Mouse (Mus musculus) limb, embryonic 14.5 days (tissue): ENCODE measurements around the gene Dapk3. TPM values are rescaled to one million over a fixed set of nuclear protein-coding genes. Genes with fewer than 3 reads are reported as not detected.

Source experiments
- ATAC-seq: fragments of 200-750 bp; cut with Nextera tagmentation; 2 replicates; pipeline ENCODE4 v1.8.0; 2017; ENCODE audit warnings: low read depth, moderate number of reproducible peaks, moderate TSS enrichment; ENCODE audit not compliant: low FRiP score
- DNase-seq: peaks from one replicate; pipeline ENCODE4 v3.0.0-alpha.2; 2015; ENCODE audit warnings: low spot score
- H3K27ac ChIP-seq: fragments of 300-500 bp; sonication (generic); replicated peaks from 2 replicates; pipeline ENCODE4 v1.5.1; 2014; ENCODE audit warnings: low read depth, mild to moderate bottlenecking, low read length, moderate library complexity, mixed read lengths
- H3K27me3 ChIP-seq: fragments of 300-500 bp; sonication (generic); 2 replicates; pipeline ENCODE4 v1.6.1; 2014; ENCODE audit warnings: low read length, mixed read lengths; ENCODE audit not compliant: control insufficient read depth, insufficient read depth
- H3K36me3 ChIP-seq: fragments of 300-500 bp; sonication (generic); 2 replicates; pipeline ENCODE4 v1.6.1; 2014; ENCODE audit warnings: mild to moderate bottlenecking, low read length, moderate library complexity, mixed read lengths; ENCODE audit not compliant: control insufficient read depth, insufficient read depth
- H3K4me1 ChIP-seq: fragments of 300-500 bp; sonication (generic); 2 replicates; pipeline ENCODE4 v1.6.1; 2014; ENCODE audit warnings: antibody characterized with exemption, low read length, mixed read lengths; ENCODE audit not compliant: control insufficient read depth, insufficient read depth
- H3K4me2 ChIP-seq: fragments of 300-500 bp; sonication (generic); replicated peaks from 2 replicates; pipeline ENCODE4 v1.6.1; 2014; ENCODE audit warnings: low read depth, mild to moderate bottlenecking, low read length, moderate library complexity; ENCODE audit not compliant: severe bottlenecking
- H3K4me3 ChIP-seq: fragments of 300-500 bp; sonication (generic); replicated peaks from 2 replicates; pipeline ENCODE4 v1.5.1; 2014; ENCODE audit warnings: low read length
- H3K9ac ChIP-seq: fragments of 300-500 bp; sonication (generic); 2 replicates; pipeline ENCODE4 v1.6.1; 2014; ENCODE audit warnings: mild to moderate bottlenecking, low read depth, low read length, moderate library complexity; ENCODE audit not compliant: severe bottlenecking
- H3K9me3 ChIP-seq: fragments of 300-500 bp; sonication (generic); 2 replicates; pipeline ENCODE4 v1.6.1; 2016; ENCODE audit warnings: low read length; ENCODE audit not compliant: control insufficient read depth
- POLR2A ChIP-seq: fragments of 200-500 bp; IDR thresholded peaks from 2 replicates; pipeline ENCODE4 v1.8.0; 2012; ENCODE audit warnings: inconsistent platforms, mild to moderate bottlenecking, moderate library complexity, borderline replicate concordance; ENCODE audit not compliant: insufficient read depth, insufficient read length; ENCODE audit errors: extremely low read depth
- WGBS: fragments of 180-500 bp; shearing (Covaris S2); extraction: QIAGEN DNeasy Blood & Tissue Kit; methylation state at CpG from one replicate; pipeline ENCODE4 v1.1.7; 2014; 5-methylcytosine and 5-hydroxymethylcytosine counted together
- polyA plus RNA-seq, 2 experiments: library from polyadenylated mRNA; depleted of rRNA in 1 of 2; stranded (reverse) in 1 of 2; unstranded in 1 of 2; fragments of >200 nt; fragmentation: Nextera tagmentation in 1 of 2; extraction: Ambion mirVana in 1 of 2; gene quantifications; 2 replicates each; pipeline versions ENCODE4 v1.2.1 to v1.2.3; 2012 to 2014

Gene Dapk3
- polyA plus RNA-seq, 2 experiments, result 57.7 to 73.0 TPM

DNA sequence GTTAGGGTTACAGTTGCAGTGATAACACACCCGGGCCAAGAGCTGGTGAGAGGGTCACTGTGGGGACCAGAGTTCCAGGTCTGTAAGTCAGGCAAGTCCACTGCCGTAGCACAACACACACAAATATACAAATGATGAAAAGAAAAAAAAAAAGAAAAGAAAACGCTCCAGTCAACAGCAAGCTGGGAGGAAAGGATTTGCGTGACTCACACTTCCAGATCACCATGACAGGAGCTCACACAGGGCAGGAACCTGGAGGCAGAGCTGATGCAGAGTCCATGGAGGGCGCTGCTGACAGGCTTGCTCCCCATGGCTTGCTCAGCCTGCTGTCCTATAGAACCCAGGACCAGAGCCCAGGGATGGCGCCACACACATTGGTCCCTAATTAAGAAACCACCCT, 51.4 kb downstream of the Dapk3 start:
- no peak overlapping the region for H3K9ac ChIP-seq
- H3K9me3 ChIP-seq, result no peaks in the 10 kb centered on the region
- peaks cover 39% of the 10 kb centered on the region for H3K27me3 ChIP-seq
- no peak for TF ChIP-seq POLR2A
- no peaks in the 10 kb centered on the region; the same call in 1 of the 2 replicates for H3K36me3 ChIP-seq
- WGBS, result 75% methylated on average over 6 of the region's 6 CpGs
- H3K27ac ChIP-seq, result no peak overlapping the region
- H3K4me1 ChIP-seq, result peaks cover 12% of the 10 kb centered on the region
- 0 out of 2 replicates have a peak overlapping the region, but pooled peaks have one; percentile 71 for H3K4me3 ChIP-seq
- DNase-seq (no peak), ATAC-seq (no peak)
- 0 out of 2 replicates have a peak overlapping the region, but pooled peaks have one; percentile 81 for H3K4me2 ChIP-seq

DNA sequence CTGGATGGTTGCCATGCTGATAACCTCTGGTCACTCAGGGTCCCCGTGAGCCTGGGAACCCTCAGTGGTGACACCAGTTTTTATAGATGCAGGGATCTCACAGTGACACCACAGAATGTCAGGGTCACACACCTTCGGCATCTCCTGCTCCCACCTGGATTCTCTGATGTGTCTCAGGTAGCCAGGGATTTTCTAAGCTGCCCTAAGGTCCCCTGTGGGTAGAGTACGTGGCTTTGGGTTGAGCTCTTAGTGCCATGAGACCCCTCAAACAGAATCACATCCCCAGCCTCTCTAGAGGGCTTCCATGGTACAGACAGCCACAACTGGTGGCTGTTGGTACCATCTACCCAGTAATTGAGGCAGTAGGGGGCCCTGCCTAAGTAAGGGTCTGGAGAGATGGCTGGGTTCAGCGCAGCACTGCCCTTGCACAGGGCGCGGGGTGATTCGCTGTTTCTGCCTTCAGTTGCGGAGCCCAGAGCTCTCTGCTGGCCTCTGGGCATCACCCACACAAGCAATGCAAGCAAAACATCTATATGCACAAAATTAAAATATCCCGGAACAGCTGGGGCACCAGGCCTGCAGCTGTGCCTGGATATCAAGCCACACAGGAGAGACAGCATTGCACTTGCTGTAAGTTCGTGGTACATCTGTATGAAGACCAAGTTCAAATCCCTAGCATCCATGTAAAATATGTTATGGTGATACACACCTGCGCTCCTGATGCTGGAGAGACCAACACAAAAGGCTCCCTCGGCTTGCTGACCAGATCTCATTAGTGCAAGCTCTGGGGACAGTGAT, 53.9 kb downstream of the Dapk3 start:
- no peaks in the 10 kb centered on the region for H3K9me3 ChIP-seq
- H3K9ac ChIP-seq, result no peak overlapping the region
- H3K4me3 ChIP-seq, result no peak overlapping the region
- peaks cover 25% of the 10 kb centered on the region for H3K27me3 ChIP-seq
- TF ChIP-seq POLR2A, result no peak
- H3K4me1 ChIP-seq, result peaks cover 7% of the 10 kb centered on the region
- ATAC-seq (no peak), DNase-seq (no peak)
- H3K27ac ChIP-seq, result no peak overlapping the region
- H3K36me3 ChIP-seq, result no peaks in the 10 kb centered on the region; the same call in 1 of the 2 replicates
- WGBS, result 79% methylated on average over 12 of the region's 12 CpGs
- H3K4me2 ChIP-seq, result no peak overlapping the region

GRCm38 (mm10) chr10:81238618-81239017, 55.8 kb downstream of the Dapk3 start:
- ATAC-seq, result no peak
- H3K9ac ChIP-seq, result no peak overlapping the region
- H3K36me3 ChIP-seq, result no peaks in the 10 kb centered on the region; the same call in 1 of the 2 replicates
- peaks cover 1% of the 10 kb centered on the region; the same call in 1 of the 2 replicates for H3K4me1 ChIP-seq
- DNase-seq, result no peak
- no peak overlapping the region for H3K27ac ChIP-seq
- H3K27me3 ChIP-seq, result peaks cover 16% of the 10 kb centered on the region
- no peak overlapping the region for H3K4me2 ChIP-seq
- TF ChIP-seq POLR2A, result no peak
- no peak overlapping the region for H3K4me3 ChIP-seq
- H3K9me3 ChIP-seq, result no peaks in the 10 kb centered on the region
- WGBS, result 64% methylated on average over 2 of the region's 2 CpGs

DNA sequence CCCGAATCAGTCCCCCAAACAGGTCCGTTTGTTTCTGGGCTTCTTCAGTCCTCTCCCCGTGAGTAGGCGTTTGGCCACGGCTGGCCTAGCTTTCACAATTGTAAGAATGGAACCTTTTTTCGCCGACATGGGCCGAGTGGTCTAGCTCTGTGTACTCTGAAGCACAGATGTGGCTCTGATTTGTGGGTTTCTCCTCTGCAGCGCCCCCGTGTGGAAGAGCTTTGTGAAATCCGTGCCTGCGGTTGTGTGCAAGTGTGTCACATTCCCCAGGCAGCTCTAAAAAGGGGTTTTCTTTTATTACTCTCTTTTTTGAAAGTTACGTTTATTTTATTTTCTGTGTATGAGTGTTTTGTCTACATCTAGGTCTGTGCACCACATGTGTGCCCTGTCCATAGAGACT, 58.1 kb downstream of the Dapk3 start:
- DNase-seq (no peak), ATAC-seq (no peak)
- Histone ChIP-seq H3K4me1 (no peaks in the 10 kb centered on the region), H3K4me3 (no peak overlapping the region), H3K9ac (no peak overlapping the region), H3K4me2 (no peak overlapping the region), H3K36me3 (no peaks in the 10 kb centered on the region; the same call in 1 of the 2 replicates), H3K27me3 (peaks cover 16% of the 10 kb centered on the region), H3K9me3 (no peaks in the 10 kb centered on the region), H3K27ac (no peak overlapping the region)
- TF ChIP-seq POLR2A, result no peak
- 21% methylated on average over 13 of the region's 13 CpGs for WGBS

DNA sequence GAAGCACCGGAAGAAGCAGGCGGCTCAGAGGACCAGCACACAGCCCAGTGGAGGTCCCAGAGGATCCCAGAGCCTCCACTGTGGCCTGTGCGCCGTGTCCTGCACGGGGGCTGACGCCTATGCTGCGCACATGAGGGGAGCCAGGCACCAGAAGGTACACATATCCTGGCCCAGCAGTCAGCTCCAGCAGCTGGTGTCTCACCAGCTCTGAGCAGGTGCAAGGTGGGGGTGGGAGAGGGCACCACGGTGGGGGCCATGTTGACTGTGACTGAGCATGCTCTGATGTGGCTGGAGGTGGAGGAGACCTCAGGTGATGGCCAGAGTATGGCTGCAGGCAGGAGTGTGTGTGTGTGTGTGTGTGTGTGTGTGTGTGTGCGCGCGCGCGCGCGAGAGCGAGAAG, 59.2 kb downstream of the Dapk3 start:
- Histone ChIP-seq H3K27ac (no peak overlapping the region), H3K36me3 (no peaks in the 10 kb centered on the region), H3K4me1 (no peaks in the 10 kb centered on the region), H3K27me3 (peaks cover 16% of the 10 kb centered on the region), H3K9me3 (no peaks in the 10 kb centered on the region), H3K4me3 (no peak overlapping the region), H3K4me2 (no peak overlapping the region), H3K9ac (no peak overlapping the region)
- ATAC-seq, result no peak
- 87% methylated on average over 16 of the region's 16 CpGs for WGBS
- no peak for TF ChIP-seq POLR2A
- DNase-seq, result no peak

Other genes starting within 250 kb of the Dapk3 start
- 7.6 and 7.9 TPM in 2 replicates for gene Gng7, start 168.1 kb upstream of the Dapk3 start, polyA plus RNA-seq (2012; rRNA removed)
- gene Gng7, start 168.1 kb upstream of the Dapk3 start, polyA plus RNA-seq (2014; fragmentation: Nextera tagmentation; extraction: Ambion mirVana), result 6.5 and 7.2 TPM in 2 replicates
- 0.13 and 0.20 TPM in 2 replicates for gene Diras1, start 157.3 kb upstream of the Dapk3 start, polyA plus RNA-seq (2012; rRNA removed)
- gene Diras1, start 157.3 kb upstream of the Dapk3 start, polyA plus RNA-seq (2014; fragmentation: Nextera tagmentation; extraction: Ambion mirVana), result not detected in 2 replicates
- 25.9 and 33.0 TPM in 2 replicates for gene Slc39a3, start 145.6 kb upstream of the Dapk3 start, polyA plus RNA-seq (2012; rRNA removed)
- gene Slc39a3, start 145.6 kb upstream of the Dapk3 start, polyA plus RNA-seq (2014; fragmentation: Nextera tagmentation; extraction: Ambion mirVana), result 12.8 and 14.8 TPM in 2 replicates
- 205 and 263 TPM in 2 replicates for gene Sgta, start 122.8 kb upstream of the Dapk3 start, polyA plus RNA-seq (2012; rRNA removed)
- 176 and 192 TPM in 2 replicates for gene Sgta, start 122.8 kb upstream of the Dapk3 start, polyA plus RNA-seq (2014; fragmentation: Nextera tagmentation; extraction: Ambion mirVana)
- 79.0 and 93.4 TPM in 2 replicates for gene Thop1, start 113.0 kb upstream of the Dapk3 start, polyA plus RNA-seq (2012; rRNA removed)
- gene Thop1, start 113.0 kb upstream of the Dapk3 start, polyA plus RNA-seq (2014; fragmentation: Nextera tagmentation; extraction: Ambion mirVana), result 52.4 and 54.1 TPM in 2 replicates
- 0.44 and 0.54 TPM in 2 replicates for gene Creb3l3, start 84.1 kb upstream of the Dapk3 start, polyA plus RNA-seq (2012; rRNA removed)
- 0.58 and 0.74 TPM in 2 replicates for gene Creb3l3, start 84.1 kb upstream of the Dapk3 start, polyA plus RNA-seq (2014; fragmentation: Nextera tagmentation; extraction: Ambion mirVana)
- 165 and 176 TPM in 2 replicates for gene Map2k2, start 77.1 kb upstream of the Dapk3 start, polyA plus RNA-seq (2012; rRNA removed)
- 176 and 199 TPM in 2 replicates for gene Map2k2, start 77.1 kb upstream of the Dapk3 start, polyA plus RNA-seq (2014; fragmentation: Nextera tagmentation; extraction: Ambion mirVana)
- 17.7 and 21.0 TPM in 2 replicates for gene Zbtb7a, start 47.8 kb upstream of the Dapk3 start, polyA plus RNA-seq (2012; rRNA removed)
- gene Zbtb7a, start 47.8 kb upstream of the Dapk3 start, polyA plus RNA-seq (2014; fragmentation: Nextera tagmentation; extraction: Ambion mirVana), result 30.6 and 35.9 TPM in 2 replicates
- 35.1 and 49.4 TPM in 2 replicates for gene Pias4, start 15.1 kb upstream of the Dapk3 start, polyA plus RNA-seq (2012; rRNA removed)
- 40.4 and 44.2 TPM in 2 replicates for gene Pias4, start 15.1 kb upstream of the Dapk3 start, polyA plus RNA-seq (2014; fragmentation: Nextera tagmentation; extraction: Ambion mirVana)
- 1,329 and 1,559 TPM in 2 replicates for gene Eef2, start 6.4 kb upstream of the Dapk3 start, polyA plus RNA-seq (2012; rRNA removed)
- 544 and 581 TPM in 2 replicates for gene Eef2, start 6.4 kb upstream of the Dapk3 start, polyA plus RNA-seq (2014; fragmentation: Nextera tagmentation; extraction: Ambion mirVana)
- gene 4930442H23Rik, start 844 bp downstream of the Dapk3 start, polyA plus RNA-seq (2012; rRNA removed), result not detected in 2 replicates
- gene 4930442H23Rik, start 844 bp downstream of the Dapk3 start, polyA plus RNA-seq (2014; fragmentation: Nextera tagmentation; extraction: Ambion mirVana), result not detected in 2 replicates
- 0.31 and 0.43 TPM in 2 replicates for gene Nmrk2, start 19.0 kb downstream of the Dapk3 start, polyA plus RNA-seq (2012; rRNA removed)
- gene Nmrk2, start 19.0 kb downstream of the Dapk3 start, polyA plus RNA-seq (2014; fragmentation: Nextera tagmentation; extraction: Ambion mirVana), result 0.64 and 0.87 TPM in 2 replicates
- 0.67 and 0.74 TPM in 2 replicates for gene Atcay, start 47.8 kb downstream of the Dapk3 start, polyA plus RNA-seq (2012; rRNA removed)
- 0.25 TPM in 1 of 2 replicates, not detected in the other for gene Atcay, start 47.8 kb downstream of the Dapk3 start, polyA plus RNA-seq (2014; fragmentation: Nextera tagmentation; extraction: Ambion mirVana)
- 39.7 and 44.7 TPM in 2 replicates for gene Zfr2, start 50.1 kb downstream of the Dapk3 start, polyA plus RNA-seq (2012; rRNA removed)
- 9.7 and 10.5 TPM in 2 replicates for gene Zfr2, start 50.1 kb downstream of the Dapk3 start, polyA plus RNA-seq (2014; fragmentation: Nextera tagmentation; extraction: Ambion mirVana)
- 9.9 and 10.6 TPM in 2 replicates for gene Matk, start 69.9 kb downstream of the Dapk3 start, polyA plus RNA-seq (2012; rRNA removed)
- 5.9 and 6.8 TPM in 2 replicates for gene Matk, start 69.9 kb downstream of the Dapk3 start, polyA plus RNA-seq (2014; fragmentation: Nextera tagmentation; extraction: Ambion mirVana)
- 93.0 and 124 TPM in 2 replicates for gene Mrpl54, start 83.9 kb downstream of the Dapk3 start, polyA plus RNA-seq (2012; rRNA removed)
- gene Mrpl54, start 83.9 kb downstream of the Dapk3 start, polyA plus RNA-seq (2014; fragmentation: Nextera tagmentation; extraction: Ambion mirVana), result 200 and 202 TPM in 2 replicates
- gene Apba3, start 84.0 kb downstream of the Dapk3 start, polyA plus RNA-seq (2012; rRNA removed), result 77.9 and 102 TPM in 2 replicates
- gene Apba3, start 84.0 kb downstream of the Dapk3 start, polyA plus RNA-seq (2014; fragmentation: Nextera tagmentation; extraction: Ambion mirVana), result 58.2 and 59.2 TPM in 2 replicates
- 2.8 and 3.5 TPM in 2 replicates for gene Tjp3, start 108.6 kb downstream of the Dapk3 start, polyA plus RNA-seq (2012; rRNA removed)
- gene Tjp3, start 108.6 kb downstream of the Dapk3 start, polyA plus RNA-seq (2014; fragmentation: Nextera tagmentation; extraction: Ambion mirVana), result 5.2 and 6.4 TPM in 2 replicates
- 70.4 and 93.4 TPM in 2 replicates for gene Pip5k1c, start 110.0 kb downstream of the Dapk3 start, polyA plus RNA-seq (2012; rRNA removed)
- gene Pip5k1c, start 110.0 kb downstream of the Dapk3 start, polyA plus RNA-seq (2014; fragmentation: Nextera tagmentation; extraction: Ambion mirVana), result 53.0 and 60.4 TPM in 2 replicates
- 46.5 and 50.0 TPM in 2 replicates for gene Cactin, start 138.1 kb downstream of the Dapk3 start, polyA plus RNA-seq (2012; rRNA removed)
- 25.3 and 33.9 TPM in 2 replicates for gene Cactin, start 138.1 kb downstream of the Dapk3 start, polyA plus RNA-seq (2014; fragmentation: Nextera tagmentation; extraction: Ambion mirVana)
- 9.2 and 13.7 TPM in 2 replicates for gene Tbxa2r, start 145.7 kb downstream of the Dapk3 start, polyA plus RNA-seq (2012; rRNA removed)
- gene Tbxa2r, start 145.7 kb downstream of the Dapk3 start, polyA plus RNA-seq (2014; fragmentation: Nextera tagmentation; extraction: Ambion mirVana), result 8.5 and 10.8 TPM in 2 replicates
- 0.09 and 0.12 TPM in 2 replicates for gene Gipc3, start 160.3 kb downstream of the Dapk3 start, polyA plus RNA-seq (2012; rRNA removed)
- 0.06 TPM in 2 replicates for gene Gipc3, start 160.3 kb downstream of the Dapk3 start, polyA plus RNA-seq (2014; fragmentation: Nextera tagmentation; extraction: Ambion mirVana)
- gene Hmg20b, start 167.5 kb downstream of the Dapk3 start, polyA plus RNA-seq (2012; rRNA removed), result 135 and 137 TPM in 2 replicates
- gene Hmg20b, start 167.5 kb downstream of the Dapk3 start, polyA plus RNA-seq (2014; fragmentation: Nextera tagmentation; extraction: Ambion mirVana), result 92.9 and 104 TPM in 2 replicates
- 12.0 and 18.5 TPM in 2 replicates for gene Mfsd12, start 174.5 kb downstream of the Dapk3 start, polyA plus RNA-seq (2012; rRNA removed)
- gene Mfsd12, start 174.5 kb downstream of the Dapk3 start, polyA plus RNA-seq (2014; fragmentation: Nextera tagmentation; extraction: Ambion mirVana), result 6.8 and 8.0 TPM in 2 replicates
- gene 4930404N11Rik, start 182.8 kb downstream of the Dapk3 start, polyA plus RNA-seq (2012; rRNA removed), result 0.43 and 0.95 TPM in 2 replicates
- 0.37 and 0.41 TPM in 2 replicates for gene 4930404N11Rik, start 182.8 kb downstream of the Dapk3 start, polyA plus RNA-seq (2014; fragmentation: Nextera tagmentation; extraction: Ambion mirVana)
- 109 and 142 TPM in 2 replicates for gene Fzr1, start 195.5 kb downstream of the Dapk3 start, polyA plus RNA-seq (2012; rRNA removed)
- gene Fzr1, start 195.5 kb downstream of the Dapk3 start, polyA plus RNA-seq (2014; fragmentation: Nextera tagmentation; extraction: Ambion mirVana), result 92.8 and 95.5 TPM in 2 replicates
- 54.3 and 66.7 TPM in 2 replicates for gene Dohh, start 201.4 kb downstream of the Dapk3 start, polyA plus RNA-seq (2012; rRNA removed)
- gene Dohh, start 201.4 kb downstream of the Dapk3 start, polyA plus RNA-seq (2014; fragmentation: Nextera tagmentation; extraction: Ambion mirVana), result 60.0 and 63.7 TPM in 2 replicates
- gene Gm48551, start 201.5 kb downstream of the Dapk3 start, polyA plus RNA-seq (2012; rRNA removed), result 4.3 and 5.0 TPM in 2 replicates
- 1.1 and 2.9 TPM in 2 replicates for gene Gm48551, start 201.5 kb downstream of the Dapk3 start, polyA plus RNA-seq (2014; fragmentation: Nextera tagmentation; extraction: Ambion mirVana)
- 6.8 and 9.5 TPM in 2 replicates for gene Gm48552, start 206.0 kb downstream of the Dapk3 start, polyA plus RNA-seq (2012; rRNA removed)
- 0.99 and 1.2 TPM in 2 replicates for gene Gm48552, start 206.0 kb downstream of the Dapk3 start, polyA plus RNA-seq (2014; fragmentation: Nextera tagmentation; extraction: Ambion mirVana)
- 7.5 and 7.8 TPM in 2 replicates for gene Smim24, start 210.0 kb downstream of the Dapk3 start, polyA plus RNA-seq (2012; rRNA removed)
- gene Smim24, start 210.0 kb downstream of the Dapk3 start, polyA plus RNA-seq (2014; fragmentation: Nextera tagmentation; extraction: Ambion mirVana), result 4.3 and 4.6 TPM in 2 replicates